Mouse (Mus musculus) small intestine, adult 2 months (tissue): ENCODE data around the gene Gpr85. TPM values are rescaled to one million over a fixed set of nuclear protein-coding genes. Genes with fewer than 3 reads are reported as not detected.
"Not testable (repeated sequence)": the region's sequence is repeated elsewhere in the genome, so short reads cannot be mapped to it uniquely, and the experiment has no call there.

Experiments
- H3K27ac ChIP-seq: fragments of 200-500 bp; 2 replicates; pipeline ENCODE4 v1.5.1; 2012; ENCODE audit warnings: low read depth, low read length, control low read depth, inconsistent platforms; ENCODE audit not compliant: insufficient read depth
- H3K27me3 ChIP-seq: fragments of 200-500 bp; 2 replicates; pipeline ENCODE4 v1.6.1; 2012; ENCODE audit warnings: mild to moderate bottlenecking, moderate library complexity, low read length, inconsistent platforms; ENCODE audit not compliant: control insufficient read depth, insufficient read depth
- H3K36me3 ChIP-seq: fragments of 200-500 bp; 2 replicates; pipeline ENCODE4 v1.6.1; 2012; ENCODE audit warnings: mild to moderate bottlenecking, low read length, control low read depth, inconsistent platforms; ENCODE audit not compliant: control insufficient read depth, insufficient read depth
- H3K4me1 ChIP-seq: fragments of 200-500 bp; 2 replicates; pipeline ENCODE4 v1.6.1; 2012; ENCODE audit warnings: low read length, inconsistent platforms, mixed read lengths; ENCODE audit not compliant: control insufficient read depth, insufficient read depth, insufficient read length
- H3K4me3 ChIP-seq: fragments of 200-500 bp; 2 replicates; pipeline ENCODE4 v1.5.1; 2012; ENCODE audit warnings: low read depth, mild to moderate bottlenecking, control low read depth, inconsistent platforms, low read length, moderate library complexity
- CTCF ChIP-seq: fragments of 200-500 bp; IDR thresholded peaks from 2 replicates; pipeline ENCODE4 v1.5.1; 2012; ENCODE audit warnings: low read depth, mild to moderate bottlenecking, control low read depth, inconsistent platforms, low read length, moderate library complexity, mixed read lengths; ENCODE audit not compliant: insufficient replicate concordance, insufficient read length; ENCODE audit errors: extremely low read depth
- POLR2A ChIP-seq: fragments of 200-500 bp; IDR thresholded peaks from 2 replicates; pipeline ENCODE4 v1.6.1; 2012; ENCODE audit warnings: low read depth, mild to moderate bottlenecking, control low read depth, inconsistent platforms, low read length, moderate library complexity
- WGBS: fragments of 180-500 bp; shearing (Covaris S2); methylation state at CpG from one replicate; pipeline ENCODE4 v1.1.7; 2018; 5-methylcytosine and 5-hydroxymethylcytosine counted together
- polyA plus RNA-seq: library from polyadenylated mRNA; depleted of rRNA; stranded (reverse); fragments of >200 nt; gene quantifications from 2 replicates; pipeline ENCODE4 v1.2.3, GENCODE M21; 2012

The Gpr85 gene
- polyA plus RNA-seq, 1 experiment: 0.77 TPM

- TF ChIP-seq CTCF (no peak), POLR2A (no peak)
- Histone ChIP-seq H3K27me3 (no peaks in the 10 kb centered on the region), H3K4me1 (peaks cover 4% of the 10 kb centered on the region; the same call in 1 of the 2 replicates), H3K4me3 (peak overlapping the region; percentile 36), H3K27ac (no peak overlapping the region), H3K36me3 (peaks cover 2% of the 10 kb centered on the region; the same call in 1 of the 2 replicates)
- 26% methylated on average over 12 of the region's 12 CpGs for WGBS
These were observed 30.6 kb upstream of the Gpr85 start for GRCm38 (mm10) chr6:13870289-13870741.

- Histone ChIP-seq H3K4me3 (no peak overlapping the region), H3K4me1 (no peaks in the 10 kb centered on the region), H3K27ac (no peak overlapping the region), H3K36me3 (no peaks in the 10 kb centered on the region), H3K27me3 (no peaks in the 10 kb centered on the region)
- WGBS: 71% methylated on average over 1 of the region's 1 CpGs
- TF ChIP-seq CTCF (no peak), POLR2A (no peak)
These were observed 20.9 kb upstream of the Gpr85 start for GRCm38 (mm10) chr6:13860596-13860995.

- Histone ChIP-seq H3K4me1 (no peaks in the 10 kb centered on the region), H3K4me3 (no peak overlapping the region), H3K27me3 (no peaks in the 10 kb centered on the region), H3K36me3 (no peaks in the 10 kb centered on the region), H3K27ac (no peak overlapping the region)
- TF ChIP-seq POLR2A (no peak), CTCF (no peak)
- 71% methylated on average over 6 of the region's 6 CpGs for WGBS
These were observed 20.3 kb upstream of the Gpr85 start for GRCm38 (mm10) chr6:13859877-13860585.

- no peak overlapping the region for H3K4me3 ChIP-seq
- no peaks in the 10 kb centered on the region for H3K36me3 ChIP-seq
- H3K4me1 ChIP-seq: no peaks in the 10 kb centered on the region
- no peak overlapping the region for H3K27ac ChIP-seq
- 43% methylated on average over 11 of the region's 11 CpGs for WGBS
- no peaks in the 10 kb centered on the region for H3K27me3 ChIP-seq
- TF ChIP-seq CTCF (no peak), POLR2A (no peak)
These were observed 14.5 kb upstream of the Gpr85 start for GRCm38 (mm10) chr6:13854230-13854629.

- Histone ChIP-seq H3K36me3 (no peaks in the 10 kb centered on the region), H3K27ac (no peak overlapping the region), H3K27me3 (no peaks in the 10 kb centered on the region), H3K4me1 (no peaks in the 10 kb centered on the region), H3K4me3 (no peak overlapping the region)
- 92% methylated on average over 4 of the region's 4 CpGs for WGBS
- TF ChIP-seq POLR2A (no peak), CTCF (no peak)
These were observed 13.5 kb upstream of the Gpr85 start for GRCm38 (mm10) chr6:13853244-13853643.

GRCm38 (mm10) chr6:13846031-13846430 lies 6.3 kb upstream of the Gpr85 start:
- 91% methylated on average over 1 of the region's 1 CpGs for whole genome bisulfite sequencing
- H3K4me1 ChIP-seq: not testable (repeated sequence)

GRCm38 (mm10) chr6:13838677-13839344 lies 931 bp downstream of the Gpr85 start:
- Histone ChIP-seq H3K27ac (no peak overlapping the region), H3K4me3 (peak overlapping the region; percentile 59), H3K4me1 (no peaks in the 10 kb centered on the region; the same call in 1 of the 2 replicates), H3K36me3 (no peaks in the 10 kb centered on the region), H3K27me3 (peaks cover 4% of the 10 kb centered on the region)
- TF ChIP-seq CTCF (no peak), POLR2A (no peak)
- WGBS: 1% methylated on average over 41 of the region's 41 CpGs

More at GRCm38 (mm10) chr6:13846031-13846430, 6.3 kb upstream of the Gpr85 start:
- not testable (repeated sequence) for H3K27me3 ChIP-seq, H3K27ac ChIP-seq, H3K4me3 ChIP-seq, H3K36me3 ChIP-seq
